Mouse (Mus musculus) cerebellum, adult 2 months (tissue): ENCODE data around the gene Flrt2.

ENCODE experiments used
- CTCF ChIP-seq: fragments of 200-500 bp; IDR thresholded peaks from 2 replicates; pipeline ENCODE4 v1.5.1; 2011; ENCODE audit warnings: low read depth, mild to moderate bottlenecking, control low read depth, low read length, moderate library complexity, borderline replicate concordance; ENCODE audit not compliant: insufficient read depth
- POLR2A ChIP-seq: fragments of 200-500 bp; IDR thresholded peaks from 2 replicates; pipeline ENCODE4 v1.6.1; 2011; ENCODE audit warnings: low read length, control low read depth, borderline replicate concordance; ENCODE audit not compliant: insufficient read depth

- TF ChIP-seq CTCF (no peak), POLR2A (no peak)
Observed at GRCm38 (mm10) chr12:95695834-95696521, 4.0 kb downstream of the Flrt2 start.
